Mouse (Mus musculus): ENCODE measurements around the gene Get4.
A peak's percentile ranks its signal among the peaks of the same experiment; 100 is the strongest.

The Get4 gene

GRCm38 (mm10) chr5:139252081-139252909, at the start of gene Get4:
Get4 (plus strand) TSS chr5:139252324.
- DNase-seq (ENCODE audit: extremely low read depth, low read depth, low spot score): peak; percentile 82

DNA sequence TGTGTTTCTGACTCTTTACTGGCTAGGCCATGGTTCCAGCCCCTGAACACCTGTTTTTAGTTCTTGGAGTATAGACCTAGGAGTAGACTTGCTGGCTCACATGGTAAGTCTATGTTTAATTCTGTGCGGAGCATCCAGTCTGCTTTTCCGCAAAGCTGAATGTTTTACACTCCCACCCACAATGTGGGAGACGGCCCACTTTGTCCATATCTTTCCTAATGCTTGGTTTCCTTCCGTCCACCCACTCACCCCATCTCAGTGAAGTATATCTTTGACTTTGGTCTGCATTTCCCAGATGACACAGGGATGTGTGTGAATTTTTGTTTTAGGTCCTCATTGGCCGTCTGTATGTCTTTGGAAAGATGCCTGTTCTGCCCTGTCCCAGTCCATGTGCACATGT, 48.8 kb upstream of the Get4 start:
- no peak for DNase-seq (ENCODE audit: extremely low read depth, low read depth, low spot score)

DNA sequence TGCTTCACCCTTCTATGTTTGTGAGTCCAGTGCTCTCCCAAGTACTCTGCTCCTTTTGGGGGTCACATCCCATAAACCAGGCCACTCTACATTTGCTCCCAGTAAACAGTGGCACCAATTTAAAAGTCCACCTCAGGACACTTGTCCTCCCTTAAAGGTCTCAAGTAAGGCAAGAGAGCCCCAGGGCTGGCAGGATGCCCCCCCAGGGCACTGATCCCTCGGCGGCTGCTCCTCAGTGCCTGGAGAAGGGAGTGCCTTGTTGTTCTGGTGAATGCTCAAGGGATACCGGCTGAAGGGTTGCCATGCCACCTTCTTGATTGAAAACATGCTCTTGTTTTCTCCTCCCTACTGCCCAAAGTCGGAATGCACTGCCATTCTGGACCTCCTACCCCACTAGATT, 46.0 kb upstream of the Get4 start:
- no peak for DNase-seq (ENCODE audit: extremely low read depth, low read depth, low spot score)

DNA sequence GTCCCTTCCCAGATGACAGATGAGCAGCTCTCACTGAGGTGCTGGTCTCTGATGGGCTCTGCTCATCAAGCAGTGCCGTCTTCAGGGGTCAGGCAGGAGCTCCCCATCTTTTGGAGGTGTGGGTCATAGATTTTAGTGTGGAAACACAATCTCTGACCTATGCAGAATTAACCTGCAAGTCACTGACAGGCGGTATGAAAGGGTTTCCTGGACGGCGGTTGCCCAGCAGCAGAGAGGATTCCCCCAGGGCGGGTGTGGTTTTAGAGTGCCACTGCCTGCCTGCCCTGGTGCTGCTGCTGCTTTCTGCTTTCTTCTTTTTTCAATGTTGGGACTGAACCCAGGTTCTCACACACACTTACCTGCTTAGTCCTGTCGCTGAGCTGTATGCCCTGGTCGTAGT, 45.6 kb upstream of the Get4 start:
- DNase-seq (ENCODE audit: extremely low read depth, low read depth, low spot score): no peak

GRCm38 (mm10) chr5:139208183-139208582, 43.9 kb upstream of the Get4 start:
- DNase-seq (ENCODE audit: extremely low read depth, low read depth, low spot score): no peak

GRCm38 (mm10) chr5:139208871-139209684, 43.0 kb upstream of the Get4 start:
- peak; percentile 79 for DNase-seq (ENCODE audit: extremely low read depth, low read depth, low spot score)

DNA sequence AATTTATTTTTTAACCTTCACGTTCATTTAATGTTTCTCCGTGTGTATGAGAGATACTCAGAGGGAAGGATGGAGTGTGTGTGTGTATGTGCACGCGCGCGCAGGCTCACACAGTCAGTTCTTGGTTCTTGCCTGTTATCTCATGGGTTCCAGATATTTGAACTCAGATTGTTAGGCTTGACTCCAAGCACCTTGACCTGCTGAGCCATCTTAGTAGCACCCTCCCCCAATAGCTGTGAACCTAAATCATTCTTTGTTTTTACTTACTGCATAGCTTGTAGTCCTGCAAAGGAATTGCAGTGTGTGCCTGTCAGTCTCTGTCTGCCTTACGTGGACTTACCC, 42.5 kb upstream of the Get4 start:
- no peak for DNase-seq (ENCODE audit: extremely low read depth, low read depth, low spot score)

DNA sequence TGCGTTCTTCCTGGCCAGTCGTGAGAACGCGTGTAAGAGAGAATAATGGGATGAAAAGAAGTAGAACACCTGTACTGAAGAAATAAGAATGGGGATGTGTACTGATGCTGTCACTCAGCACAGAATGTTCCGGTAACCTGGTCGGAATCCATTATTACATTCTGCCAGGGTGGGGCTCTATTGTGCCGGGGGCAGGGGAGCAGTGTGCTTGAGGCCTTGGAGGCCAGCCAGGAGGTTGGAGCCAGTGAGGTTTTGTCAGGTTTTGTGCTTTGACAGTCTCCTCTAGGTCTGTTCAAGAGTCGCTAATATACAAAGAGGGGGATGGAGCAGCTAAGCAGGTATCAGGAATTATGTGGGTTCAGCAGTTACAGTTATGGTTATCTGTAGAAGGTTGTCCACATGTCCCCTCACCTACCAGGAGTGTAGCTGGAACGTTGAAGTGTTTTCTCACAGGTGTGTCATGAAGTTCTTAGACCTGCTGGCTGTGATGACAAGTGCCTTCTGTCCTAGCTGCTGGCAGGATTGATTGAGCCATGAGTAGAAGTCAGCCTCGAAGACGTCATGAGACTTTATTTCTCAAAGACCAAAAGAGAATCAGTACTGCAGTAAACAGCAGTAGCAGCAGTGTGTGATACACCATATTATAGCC, 40.3 kb upstream of the Get4 start:
- DNase-seq (ENCODE audit: extremely low read depth, low read depth, low spot score): no peak

- no peak for DNase-seq (ENCODE audit: extremely low read depth, low read depth, low spot score)
Measured at GRCm38 (mm10) chr5:139214298-139214697, 37.8 kb upstream of the Get4 start.

DNA sequence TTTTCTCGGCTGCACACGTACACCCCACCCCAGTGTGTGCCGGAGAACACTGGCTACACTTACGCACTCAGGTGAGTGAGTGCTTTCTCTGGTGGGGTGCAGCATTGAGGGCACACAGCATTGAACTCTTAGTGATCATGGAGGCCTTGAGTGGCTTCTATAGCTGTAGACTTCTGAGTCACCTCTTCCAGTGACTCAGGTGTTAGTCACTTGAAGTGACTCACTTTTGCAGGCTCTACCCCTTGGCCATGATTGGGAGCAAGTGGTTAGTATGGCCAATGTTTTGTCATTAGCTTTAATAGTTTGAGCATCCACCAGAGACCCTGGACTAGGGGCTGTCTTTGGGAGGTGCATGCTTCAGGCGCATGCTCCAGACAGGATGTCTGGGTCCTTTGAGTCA, 36.9 kb upstream of the Get4 start:
- DNase-seq (ENCODE audit: extremely low read depth, low read depth, low spot score): no peak

- DNase-seq (ENCODE audit: extremely low read depth, low read depth, low spot score): no peak
Measured at GRCm38 (mm10) chr5:139216121-139216520, 36.0 kb upstream of the Get4 start.

GRCm38 (mm10) chr5:139216774-139217173, 35.4 kb upstream of the Get4 start:
- no peak for DNase-seq (ENCODE audit: extremely low read depth, low read depth, low spot score)

- no peak for DNase-seq (ENCODE audit: extremely low read depth, low read depth, low spot score)
Measured at GRCm38 (mm10) chr5:139220006-139220515, 32.1 kb upstream of the Get4 start.

GRCm38 (mm10) chr5:139220610-139221009, 31.5 kb upstream of the Get4 start:
- no peak for DNase-seq (ENCODE audit: extremely low read depth, low read depth, low spot score)

GRCm38 (mm10) chr5:139223331-139223730, 28.8 kb upstream of the Get4 start:
- DNase-seq (ENCODE audit: extremely low read depth, low read depth, low spot score): peak; percentile 92

GRCm38 (mm10) chr5:139227236-139227635, 24.9 kb upstream of the Get4 start:
- DNase-seq (ENCODE audit: extremely low read depth, low read depth, low spot score): no peak

- no peak for DNase-seq (ENCODE audit: extremely low read depth, low read depth, low spot score)
Measured at GRCm38 (mm10) chr5:139227645-139228044, 24.5 kb upstream of the Get4 start.

GRCm38 (mm10) chr5:139228318-139228717, 23.8 kb upstream of the Get4 start:
- no peak for DNase-seq (ENCODE audit: extremely low read depth, low read depth, low spot score)

- no peak for DNase-seq (ENCODE audit: extremely low read depth, low read depth, low spot score)
Measured at GRCm38 (mm10) chr5:139229716-139230115, 22.4 kb upstream of the Get4 start.

DNA sequence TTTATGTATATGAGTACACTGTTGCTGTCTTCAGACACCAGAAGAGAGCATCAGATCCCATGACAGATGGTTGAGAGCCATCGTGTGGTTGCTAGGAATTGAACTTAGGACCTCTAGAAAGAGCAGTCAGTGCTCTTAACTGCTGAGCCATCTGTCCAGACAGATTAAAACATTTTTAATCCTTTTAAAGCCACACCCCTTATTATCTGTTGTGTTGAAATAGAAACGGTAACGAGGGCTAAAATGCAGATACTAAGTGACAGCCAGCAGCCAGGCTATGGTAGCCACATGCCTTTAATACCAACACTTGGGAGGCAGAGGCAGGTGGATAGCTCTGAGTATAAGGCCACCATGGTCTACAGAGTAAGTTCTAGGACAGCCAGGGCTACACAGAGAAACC, 20.0 kb upstream of the Get4 start:
- DNase-seq (ENCODE audit: extremely low read depth, low read depth, low spot score): no peak

DNA sequence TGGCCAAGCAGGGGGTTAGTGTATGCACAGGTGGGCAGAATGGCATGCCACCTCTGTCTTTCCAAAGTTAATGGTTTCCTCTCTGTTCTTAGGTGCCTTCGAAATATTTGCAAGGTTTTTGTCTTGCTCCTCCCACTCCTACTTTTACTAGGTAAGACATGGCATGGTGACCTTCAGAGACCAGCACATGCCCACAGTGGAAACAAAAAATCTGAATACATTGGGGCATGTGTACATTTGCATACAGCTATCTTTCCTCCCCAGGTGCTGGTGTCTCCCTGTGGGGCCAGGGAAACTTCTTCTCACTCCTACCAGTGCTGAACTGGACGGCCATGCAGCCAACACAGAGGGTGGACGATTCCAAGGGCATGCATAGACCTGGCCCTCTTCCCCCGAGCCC, 17.7 kb upstream of the Get4 start:
- no peak for DNase-seq (ENCODE audit: extremely low read depth, low read depth, low spot score)

- DNase-seq (ENCODE audit: extremely low read depth, low read depth, low spot score): no peak
Measured at GRCm38 (mm10) chr5:139237436-139237835, 14.7 kb upstream of the Get4 start.
